Mouse (Mus musculus) fibroblast of lung, adult 2 months (primary cell): ENCODE data around the gene Mlec.
A peak's percentile ranks its signal among the peaks of the same experiment; 100 is the strongest.
"Not testable (repeated sequence)": the region's sequence is repeated elsewhere in the genome, so short reads cannot be mapped to it uniquely, and the experiment has no call there.

ENCODE experiments used
- DNase-seq: peaks from one replicate; pipeline ENCODE4 v3.0.0-alpha.2; 2011; ENCODE audit warnings: low read depth

Mlec gene

DNA sequence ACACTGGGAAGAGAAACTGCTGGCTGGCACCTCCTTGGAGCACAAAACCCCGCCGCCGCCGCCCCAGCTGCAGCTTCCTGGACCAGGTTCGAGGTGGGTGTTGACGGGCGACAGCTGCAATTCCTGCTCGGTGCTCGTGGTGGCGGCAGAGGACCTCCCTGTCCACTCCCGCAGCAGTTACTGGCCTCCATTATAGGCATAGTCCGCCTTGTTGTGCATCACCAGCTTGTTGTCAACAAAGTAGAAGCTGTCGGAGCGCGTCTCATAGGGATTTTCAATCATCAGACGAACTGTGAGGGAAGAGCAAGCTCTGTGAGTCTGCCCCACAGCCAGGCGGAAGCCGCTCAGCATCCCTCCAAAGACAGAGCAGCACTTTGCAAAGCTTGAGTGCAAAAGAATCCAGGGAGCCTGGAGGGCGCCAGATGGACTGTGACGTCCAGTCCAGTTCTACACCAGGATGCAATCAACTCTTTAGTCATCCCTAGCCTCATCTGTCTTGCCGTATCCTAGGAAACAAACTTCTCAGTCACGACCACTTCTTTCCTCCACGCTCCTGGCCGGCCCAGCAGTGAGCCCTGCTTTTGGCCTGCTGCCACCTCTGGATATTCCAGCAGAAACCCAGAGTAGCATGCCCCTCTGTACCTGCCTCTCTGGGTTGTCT lies 32.6 kb downstream of the Mlec start:
- DNase-seq, result peak; percentile 59

DNA sequence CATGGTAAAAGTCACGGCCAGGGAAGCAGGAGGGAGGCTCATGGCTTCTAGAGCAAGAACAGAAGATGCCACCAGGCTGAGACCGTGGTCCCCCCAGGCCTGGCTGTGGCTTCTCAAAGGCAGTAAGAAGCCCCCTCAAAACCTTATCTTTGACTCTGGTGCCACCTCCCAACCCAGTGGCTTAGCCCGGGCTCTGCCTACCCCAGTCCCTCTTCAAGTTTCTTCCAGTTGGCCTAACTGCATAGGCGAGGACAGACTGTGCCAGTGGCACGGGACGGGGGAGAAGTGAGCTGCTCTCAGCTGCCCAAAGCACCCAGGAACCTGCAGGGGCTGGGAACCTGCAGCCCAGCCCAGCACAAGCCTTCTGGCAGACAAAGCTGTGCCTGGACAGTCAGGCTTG lies 33.3 kb downstream of the Mlec start:
- DNase-seq, result no peak

GRCm38 (mm10) chr5:115120978-115121377 lies 37.0 kb downstream of the Mlec start:
- DNase-seq, result no peak

- peak; percentile 68 for DNase-seq
Measured at GRCm38 (mm10) chr5:115118961-115119570, 38.9 kb downstream of the Mlec start, which contains the start of gene Acads. TSS of gene Acads (minus strand) at chr5:115119346.

DNA sequence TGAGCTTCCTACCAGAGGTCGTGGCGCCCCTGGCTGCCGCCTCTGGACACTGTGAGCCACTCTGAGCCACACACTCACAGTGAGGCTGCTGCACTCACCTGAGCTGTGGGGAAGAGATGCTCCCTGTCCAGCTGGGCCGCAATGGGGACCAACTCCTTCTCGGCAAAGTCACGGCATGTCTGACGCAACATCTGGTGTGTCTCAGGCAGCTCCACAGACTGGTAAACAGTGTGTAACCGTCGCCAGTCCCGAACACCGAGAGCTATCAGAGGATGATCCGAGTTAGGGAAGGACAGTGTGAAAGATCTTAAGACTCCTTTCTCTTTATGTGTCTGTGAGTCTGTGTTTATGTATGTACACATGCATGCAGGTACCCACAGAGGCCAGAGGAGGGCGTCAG lies 40.5 kb downstream of the Mlec start:
- DNase-seq, result no peak

DNA sequence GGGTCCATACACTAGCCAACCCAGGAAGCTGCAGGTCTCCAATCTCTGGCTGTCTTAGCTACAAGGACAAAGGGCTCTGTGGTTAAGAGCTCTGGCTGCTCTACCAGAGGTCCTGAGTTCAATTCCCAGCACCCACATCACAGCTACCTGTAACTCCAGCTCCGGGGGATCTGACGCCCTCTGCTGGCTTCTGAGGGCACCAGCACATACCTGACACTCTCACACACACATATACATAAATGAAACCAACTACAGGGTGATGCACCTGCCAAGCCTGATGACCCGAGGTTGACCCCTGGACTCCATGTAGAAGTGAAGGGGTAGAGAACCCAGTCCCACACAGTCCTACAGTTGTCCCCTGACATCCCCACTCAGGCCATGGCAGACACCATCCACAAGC lies 41.6 kb downstream of the Mlec start:
- DNase-seq, result no peak

DNA sequence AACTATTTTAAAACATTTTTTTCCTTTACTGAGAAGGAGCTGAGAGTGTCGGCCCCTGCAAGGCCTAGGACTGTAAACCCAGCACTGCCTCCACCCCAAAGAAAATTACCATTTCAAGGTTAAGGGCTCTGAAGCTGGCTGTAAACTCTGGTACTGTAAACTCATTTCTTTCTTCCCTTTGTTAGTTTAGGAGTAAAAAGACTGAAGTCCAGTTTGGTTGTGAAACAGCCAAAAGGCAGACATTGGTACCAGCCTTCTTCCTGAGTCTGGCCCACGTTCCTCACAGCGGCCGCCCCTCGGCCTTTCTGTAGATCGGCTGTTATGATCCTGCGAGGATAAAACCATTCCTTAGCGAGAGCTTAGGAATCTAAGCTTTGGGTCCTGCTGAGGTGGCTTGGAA lies 43.5 kb downstream of the Mlec start:
- no peak for DNase-seq

- no peak for DNase-seq
Measured at GRCm38 (mm10) chr5:115113244-115113643, 44.7 kb downstream of the Mlec start.

DNA sequence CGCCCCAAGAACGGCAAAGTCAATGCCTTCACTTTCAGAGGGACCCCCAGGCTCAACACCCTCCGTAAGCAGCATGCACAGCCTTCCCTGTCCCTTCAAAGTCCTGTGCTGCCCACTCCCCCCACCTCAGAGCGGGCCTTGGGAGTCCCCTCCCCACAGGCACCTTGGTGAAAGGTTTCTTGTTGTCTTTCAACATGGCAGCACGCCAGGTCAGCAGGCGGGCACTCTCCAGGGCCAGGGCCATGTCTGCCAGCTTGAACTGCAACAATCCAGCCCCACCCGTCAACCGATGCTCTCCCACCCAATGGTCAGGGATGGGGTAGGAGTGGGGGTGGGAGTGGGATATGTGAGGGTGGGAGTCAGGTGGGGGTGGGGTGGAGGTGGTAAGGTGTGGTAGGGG lies 46.8 kb downstream of the Mlec start:
- DNase-seq, result no peak

- DNase-seq, result not testable (repeated sequence)
Measured at GRCm38 (mm10) chr5:115103253-115103652, 54.7 kb downstream of the Mlec start.

- no peak for DNase-seq
Measured at GRCm38 (mm10) chr5:115102231-115102630, 55.7 kb downstream of the Mlec start.

- no peak for DNase-seq
Measured at GRCm38 (mm10) chr5:115100473-115100872, 57.5 kb downstream of the Mlec start.

- DNase-seq, result no peak
Measured at GRCm38 (mm10) chr5:115099991-115100390, 58.0 kb downstream of the Mlec start.

DNA sequence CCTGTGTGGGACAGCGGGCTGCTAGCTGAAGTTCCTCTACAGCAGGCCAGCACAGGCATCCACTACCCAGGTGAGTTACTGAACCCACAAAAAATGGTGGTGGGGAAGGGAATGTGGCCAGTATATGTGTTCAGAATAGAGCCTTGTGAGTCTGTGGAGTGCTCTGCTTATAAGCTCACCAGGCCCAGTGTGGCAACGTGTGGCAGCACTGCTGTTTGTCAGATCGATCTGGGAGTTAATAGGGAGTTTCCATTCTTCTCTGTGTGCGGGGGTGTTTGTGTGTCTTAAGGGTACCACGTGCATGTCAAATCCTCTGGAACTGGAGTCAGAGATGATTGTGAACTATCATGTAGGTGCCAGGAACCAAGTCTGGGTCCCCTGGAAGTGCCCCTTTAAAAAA lies 58.4 kb downstream of the Mlec start:
- DNase-seq, result no peak

DNA sequence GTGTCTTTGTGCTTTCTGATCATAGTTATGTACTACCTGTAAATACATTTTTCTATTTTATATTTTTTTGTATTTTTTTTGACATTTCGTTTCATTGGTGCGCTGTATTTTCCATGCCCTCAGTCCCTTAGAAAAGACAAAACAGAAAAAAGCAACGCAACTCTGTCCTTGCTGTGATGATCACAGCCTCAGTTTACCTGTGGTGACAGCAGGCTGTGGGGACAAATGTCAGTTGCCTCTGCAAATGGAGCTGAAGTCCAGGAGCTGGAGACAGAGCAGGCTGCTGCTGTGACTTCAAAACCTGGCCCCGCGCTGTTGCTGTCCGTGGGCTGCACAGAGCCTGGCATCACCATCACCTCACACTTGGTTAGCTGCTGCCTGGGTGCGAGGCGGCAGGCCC lies 59.8 kb downstream of the Mlec start, which contains the start of gene Gm10401:
Gene Gm10401 (minus strand): TSS at position 101 of the 400 bp plus-strand sequence.
- DNase-seq, result no peak
